Mouse (Mus musculus) CH12.LX (cell line): ENCODE results near the gene Cdkn1b. TPM values are rescaled to one million over a fixed set of nuclear protein-coding genes. Genes with fewer than 3 reads are reported as not detected.

Experiments used
- DNase-seq: peaks from one replicate; pipeline ENCODE4 v3.0.0-alpha.2; 2013; ENCODE audit errors: extremely low read depth
- H3K27ac ChIP-seq: 2 replicates; pipeline ENCODE4 v1.5.1; 2012; ENCODE audit warnings: low read depth, mild to moderate bottlenecking, control low read depth, moderate library complexity; ENCODE audit not compliant: insufficient read depth
- H3K27me3 ChIP-seq: replicated peaks from 2 replicates; pipeline ENCODE3; 2012; ENCODE audit warnings: inconsistent platforms
- H3K36me3 ChIP-seq, 2 experiments: replicated peaks in 1 of 2; 2 replicates each; pipeline versions ENCODE3 to v1.6.1; 2012; ENCODE audit warnings: inconsistent platforms in 1 of 2, low read length in 1 of 2, mild to moderate bottlenecking in 1 of 2, mixed read lengths in 1 of 2, moderate library complexity in 1 of 2; ENCODE audit not compliant: control insufficient read depth in 1 of 2, insufficient read depth in 1 of 2
- H3K4me1 ChIP-seq, 2 experiments: 2 replicates each; pipeline ENCODE4 v1.6.1; 2012; ENCODE audit warnings: inconsistent platforms in 1 of 2, moderate library complexity in 1 of 2; ENCODE audit not compliant: insufficient read depth in 2 of 2, control insufficient read depth in 1 of 2
- H3K4me2 ChIP-seq: 2 replicates; pipeline ENCODE4 v1.6.1; 2012; ENCODE audit warnings: low read depth, mild to moderate bottlenecking, control low read depth; ENCODE audit not compliant: poor library complexity, insufficient read depth, severe bottlenecking
- H3K4me3 ChIP-seq, 3 experiments: fragments of 150-350 bp in 1 of 3; sonication (generic) in 1 of 3; replicated peaks in 1 of 3; 2 replicates each; pipeline versions ENCODE3 to v1.5.1; 2011 to 2012; ENCODE audit warnings: low read depth in 2 of 3, low read length in 2 of 3, mild to moderate bottlenecking in 2 of 3, moderate library complexity in 2 of 3, control low read depth in 1 of 3, improper control_type of control experiment in 1 of 3, inconsistent platforms in 1 of 3, mixed read lengths in 1 of 3; ENCODE audit not compliant: poor library complexity in 1 of 3
- H3K79me2 ChIP-seq: replicated peaks from 2 replicates; pipeline ENCODE4 v1.6.1; 2012; ENCODE audit warnings: mild to moderate bottlenecking, moderate library complexity; ENCODE audit not compliant: control insufficient read depth, poor library complexity, insufficient read depth, severe bottlenecking; ENCODE audit errors: extremely low read depth
- H3K9ac ChIP-seq: 2 replicates; pipeline ENCODE4 v1.6.1; 2012; ENCODE audit warnings: low read depth, mild to moderate bottlenecking, control low read depth, moderate library complexity; ENCODE audit not compliant: insufficient read depth
- H3K9me3 ChIP-seq: replicated peaks from 2 replicates; pipeline ENCODE3; 2012; ENCODE audit warnings: low read length, inconsistent platforms, mixed read lengths
- BHLHE40 ChIP-seq: IDR thresholded peaks from 2 replicates; pipeline ENCODE4 v1.6.1; 2011; ENCODE audit warnings: mild to moderate bottlenecking, low read depth, low read length, improper control_type of control experiment
- CHD1 ChIP-seq: IDR thresholded peaks from 2 replicates; pipeline ENCODE4 v1.6.1; 2012; ENCODE audit warnings: low read depth, low read length, improper control_type of control experiment, inconsistent platforms
- CHD2 ChIP-seq: IDR thresholded peaks from 2 replicates; pipeline ENCODE4 v1.6.1; 2011; ENCODE audit warnings: low read length, improper control_type of control experiment
- E2F4 ChIP-seq: IDR thresholded peaks from 2 replicates; pipeline ENCODE4 v1.6.1; 2011; ENCODE audit warnings: low read depth, low read length, improper control_type of control experiment; ENCODE audit not compliant: insufficient replicate concordance
- EP300 ChIP-seq: IDR thresholded peaks from 2 replicates; pipeline ENCODE4 v1.6.1; 2011; ENCODE audit warnings: low read length, improper control_type of control experiment
- ETS1 ChIP-seq: conservative IDR thresholded peaks from 2 replicates; pipeline ENCODE4 v1.6.1; 2012; ENCODE audit warnings: low read depth, mild to moderate bottlenecking, inconsistent platforms, low read length, improper control_type of control experiment, moderate library complexity
- GABPA ChIP-seq: IDR thresholded peaks from 2 replicates; pipeline ENCODE4 v1.6.1; 2012; ENCODE audit warnings: low read depth, low read length, improper control_type of control experiment, inconsistent platforms; ENCODE audit not compliant: insufficient replicate concordance
- HCFC1 ChIP-seq: IDR thresholded peaks from 2 replicates; pipeline ENCODE4 v1.6.1; 2012; ENCODE audit warnings: low read depth, mild to moderate bottlenecking, inconsistent platforms, low read length, improper control_type of control experiment
- KAT2A ChIP-seq: IDR thresholded peaks from 2 replicates; pipeline ENCODE4 v1.6.1; 2012; ENCODE audit warnings: low read length, improper control_type of control experiment, inconsistent platforms; ENCODE audit not compliant: insufficient replicate concordance
- MAFK ChIP-seq: IDR thresholded peaks from 2 replicates; pipeline ENCODE4 v1.6.1; 2011; ENCODE audit warnings: low read length, improper control_type of control experiment; ENCODE audit not compliant: insufficient replicate concordance
- MAX ChIP-seq: IDR thresholded peaks from 2 replicates; pipeline ENCODE4 v1.6.1; 2011; ENCODE audit warnings: low read length, improper control_type of control experiment
- MAZ ChIP-seq: IDR thresholded peaks from 2 replicates; pipeline ENCODE4 v1.6.1; 2012; ENCODE audit warnings: low read depth, mild to moderate bottlenecking, inconsistent platforms, low read length, improper control_type of control experiment, moderate library complexity
- NELFE ChIP-seq: IDR thresholded peaks from 2 replicates; pipeline ENCODE4 v1.6.1; 2011; ENCODE audit warnings: low read depth, low read length, improper control_type of control experiment
- PAX5 ChIP-seq: IDR thresholded peaks from 2 replicates; pipeline ENCODE4 v1.6.1; 2012; ENCODE audit warnings: low read length, inconsistent platforms, mixed read lengths
- POLR2AphosphoS2 ChIP-seq: IDR thresholded peaks from 2 replicates; pipeline ENCODE4 v1.6.1; 2011; ENCODE audit warnings: low read depth, low read length, improper control_type of control experiment
- RCOR1 ChIP-seq: conservative IDR thresholded peaks from 2 replicates; pipeline ENCODE4 v1.6.1; 2012; ENCODE audit warnings: low read depth, mild to moderate bottlenecking, inconsistent platforms, low read length, improper control_type of control experiment
- SIN3A ChIP-seq: IDR thresholded peaks from 2 replicates; pipeline ENCODE4 v1.6.1; 2012; ENCODE audit warnings: low read length, improper control_type of control experiment, inconsistent platforms
- SMC3 ChIP-seq: IDR thresholded peaks from 2 replicates; pipeline ENCODE4 v1.6.1; 2011; ENCODE audit warnings: low read depth, low read length, improper control_type of control experiment
- TBP ChIP-seq: conservative IDR thresholded peaks from 2 replicates; pipeline ENCODE4 v1.6.1; 2011; ENCODE audit warnings: low read depth, low read length, improper control_type of control experiment
- TCF12 ChIP-seq: IDR thresholded peaks from 2 replicates; pipeline ENCODE4 v1.6.1; 2014; ENCODE audit warnings: low read depth, mild to moderate bottlenecking, inconsistent platforms, low read length, improper control_type of control experiment
- UBTF ChIP-seq: IDR thresholded peaks from 2 replicates; pipeline ENCODE4 v1.6.1; 2012; ENCODE audit warnings: low read depth, mild to moderate bottlenecking, inconsistent platforms, low read length, improper control_type of control experiment, moderate library complexity
- USF1 ChIP-seq: IDR thresholded peaks from 2 replicates; pipeline ENCODE4 v1.6.1; 2014; ENCODE audit warnings: low read depth, mild to moderate bottlenecking, inconsistent platforms, low read length, improper control_type of control experiment
- ZKSCAN1 ChIP-seq: IDR thresholded peaks from 2 replicates; pipeline ENCODE4 v1.6.1; 2012; ENCODE audit warnings: low read depth, inconsistent platforms, low read length, improper control_type of control experiment, borderline replicate concordance
- ZNF384 ChIP-seq: IDR thresholded peaks from 2 replicates; pipeline ENCODE4 v1.6.1; 2012; ENCODE audit warnings: low read depth, low read length, improper control_type of control experiment, inconsistent platforms
- dilution Hi-C: fragments of 300-500 bp; cut with MboI; formaldehyde crosslinking; loops from 2 replicates; pipeline ENCODE4 v1.14.3; 2020; ENCODE audit warnings: low sequenced_read_pairs; ENCODE audit not compliant: extremely low pct_unique_long_range_greater_than_20kb, extremely low pct_ligation_motif_present
- in situ Hi-C: fragments of 300-500 bp; cut with MboI; formaldehyde crosslinking; loops from 3 replicates; pipeline ENCODE4 v1.14.3; 2019; ENCODE audit warnings: low sequenced_read_pairs, low pct_ligation_motif_present, low pct_unique_long_range_greater_than_20kb, mixed read lengths
- polyA plus RNA-seq: library from polyadenylated mRNA; unstranded; fragments of >175 nt; gene quantifications from 2 replicates; pipeline ENCODE4 v1.2.1, GENCODE M21; 2012; ENCODE audit warnings: low read depth; ENCODE audit not compliant: insufficient read length
- total RNA-seq, 2 experiments: library from RNA; depleted of rRNA; stranded (reverse); fragments of 300-350 nt in 1 of 2; fragments of >200 nt in 1 of 2; gene quantifications; 2 replicates each; pipeline ENCODE4 v1.2.3; 2012 to 2014

The Cdkn1b gene
- total and polyA plus RNA-seq, 3 experiments = 19.2 to 23.5 (median 20.9) TPM

GRCm38 (mm10) chr6:134948522-134949061 lies 28.4 kb downstream of the Cdkn1b start:
- Histone ChIP-seq H3K4me2 (no peak overlapping the region), H3K4me1 (peaks cover 6 to 25% of the 10 kb centered on the region in 2 experiments; a peak in 3 of 4 replicates), H3K27me3 (no peaks in the 10 kb centered on the region), H3K79me2 (peaks cover 48% of the 10 kb centered on the region), H3K36me3 (peaks cover 43 to 74% of the 10 kb centered on the region in 2 experiments), H3K9me3 (no peaks in the 10 kb centered on the region), H3K27ac (no peak overlapping the region), H3K9ac (no peak overlapping the region), H3K4me3 (no peak overlapping the region)
- in situ Hi-C loops = no loop called here
- DNase-seq = no peak
- dilution Hi-C loops = no loop called here
- TF ChIP-seq MAFK = no peak
- TF ChIP-seq SMC3 = no peak
- TF ChIP-seq TBP = no peak
- TF ChIP-seq GABPA = no peak
- TF ChIP-seq KAT2A = no peak
- no peak for TF ChIP-seq SIN3A
- no peak for TF ChIP-seq CHD1
- TF ChIP-seq MAZ = no peak
- TF ChIP-seq TCF12 = no peak
- TF ChIP-seq USF1 = no peak
- no peak for TF ChIP-seq NELFE
- no peak for TF ChIP-seq PAX5
- no peak for TF ChIP-seq MAX
- TF ChIP-seq HCFC1 = no peak
- TF ChIP-seq ETS1 = no peak
- TF ChIP-seq EP300 = no peak
- no peak for TF ChIP-seq RCOR1
- TF ChIP-seq ZKSCAN1 = no peak
- TF ChIP-seq ZNF384 = no peak

- in situ Hi-C loops = no loop called here
- H3K27ac ChIP-seq = no peak overlapping the region
- H3K36me3 ChIP-seq = peaks cover 43 to 73% of the 10 kb centered on the region in 2 experiments
- no peak for DNase-seq
- no peak for TF ChIP-seq E2F4
- no peak for TF ChIP-seq POLR2AphosphoS2
- no peak for TF ChIP-seq CHD1
- no peak for TF ChIP-seq CHD2
- TF ChIP-seq UBTF = no peak
- no peak for TF ChIP-seq BHLHE40
- no peak for TF ChIP-seq SIN3A
- TF ChIP-seq PAX5 = no peak
- TF ChIP-seq, all 38 proteins: peak for 0
- Histone ChIP-seq H3K27me3 (no peaks in the 10 kb centered on the region), H3K9ac (no peak overlapping the region), H3K4me3 (no peak overlapping the region), H3K9me3 (no peaks in the 10 kb centered on the region), H3K4me2 (no peak overlapping the region), H3K79me2 (peaks cover 44% of the 10 kb centered on the region), H3K4me1 (peaks cover 6 to 21% of the 10 kb centered on the region in 2 experiments; a peak in 3 of 4 replicates)
- dilution Hi-C loops = no loop called here
These were observed 29.0 kb downstream of the Cdkn1b start for GRCm38 (mm10) chr6:134949241-134949640.
